Mouse (Mus musculus): ENCODE results near the gene Nek10.
"Not testable (repeated sequence)": the region's sequence is repeated elsewhere in the genome, so short reads cannot be mapped to it uniquely, and the experiment has no call there.

Nek10 gene

GRCm38 (mm10) chr14:14871121-14871520 is 67.9 kb downstream of the Nek10 start:
- no peak for DNase-seq (ENCODE audit: low spot score)

- no peak for DNase-seq (ENCODE audit: low spot score)
These were observed 68.5 kb downstream of the Nek10 start for GRCm38 (mm10) chr14:14871700-14872099.

- DNase-seq (ENCODE audit: low spot score) = peak; percentile 12
These were observed 90.9 kb downstream of the Nek10 start for GRCm38 (mm10) chr14:14893932-14894652.

- no peak for DNase-seq (ENCODE audit: low spot score)
These were observed 91.6 kb downstream of the Nek10 start for GRCm38 (mm10) chr14:14894776-14895175.

GRCm38 (mm10) chr14:14895363-14895762 is 92.1 kb downstream of the Nek10 start:
- no peak for DNase-seq (ENCODE audit: low spot score)

GRCm38 (mm10) chr14:14896399-14897136 is 93.4 kb downstream of the Nek10 start:
- DNase-seq (ENCODE audit: low spot score) = no peak

- DNase-seq (ENCODE audit: low spot score) = peak; percentile 73
These were observed 101.7 kb downstream of the Nek10 start for GRCm38 (mm10) chr14:14904750-14905529.

- no peak for DNase-seq (ENCODE audit: low spot score)
These were observed 102.3 kb downstream of the Nek10 start for GRCm38 (mm10) chr14:14905530-14905852.

- DNase-seq (ENCODE audit: low spot score) = no peak
These were observed 122.4 kb downstream of the Nek10 start for GRCm38 (mm10) chr14:14925615-14926014.

GRCm38 (mm10) chr14:14927559-14927958 is 124.3 kb downstream of the Nek10 start:
- no peak for DNase-seq (ENCODE audit: low spot score)

GRCm38 (mm10) chr14:14934977-14935376 is 131.8 kb downstream of the Nek10 start:
- no peak for DNase-seq (ENCODE audit: low spot score)

- DNase-seq (ENCODE audit: low spot score) = no peak
These were observed 142.7 kb downstream of the Nek10 start for GRCm38 (mm10) chr14:14945930-14946329.

- DNase-seq (ENCODE audit: low spot score) = no peak
These were observed 145.8 kb downstream of the Nek10 start for GRCm38 (mm10) chr14:14949023-14949422.

GRCm38 (mm10) chr14:14951808-14952207 is 148.6 kb downstream of the Nek10 start:
- no peak for DNase-seq (ENCODE audit: low spot score)

- DNase-seq (ENCODE audit: low spot score) = no peak
These were observed 156.7 kb downstream of the Nek10 start for GRCm38 (mm10) chr14:14959780-14960440.

- DNase-seq (ENCODE audit: low spot score) = no peak
These were observed 157.3 kb downstream of the Nek10 start for GRCm38 (mm10) chr14:14960441-14960988.

GRCm38 (mm10) chr14:14970633-14971032 is 167.4 kb downstream of the Nek10 start:
- no peak for DNase-seq (ENCODE audit: low spot score)

GRCm38 (mm10) chr14:14971056-14971455 is 167.8 kb downstream of the Nek10 start:
- DNase-seq (ENCODE audit: low spot score) = no peak

- no peak for DNase-seq (ENCODE audit: low spot score)
These were observed 170.9 kb downstream of the Nek10 start for GRCm38 (mm10) chr14:14974156-14974555.

GRCm38 (mm10) chr14:14984106-14984505 is 180.9 kb downstream of the Nek10 start:
- not testable (repeated sequence) for DNase-seq (ENCODE audit: low spot score)

- DNase-seq (ENCODE audit: low spot score) = peak; percentile 68
These were observed 181.8 kb downstream of the Nek10 start for GRCm38 (mm10) chr14:14984710-14985647.
